Mouse (Mus musculus) adrenal gland, adult 10 weeks (tissue): Measurements from ENCODE around the gene 3110001I22Rik. TPM values are rescaled to one million over a fixed set of nuclear protein-coding genes. Genes with fewer than 3 reads are reported as not detected.

Experiments
- polyA plus RNA-seq: library from polyadenylated mRNA; stranded (reverse); fragments of 350-450 nt; fragmentation: Illumina TruSeq; extraction: RNeasy Lipid Tissue Mini Kit (QIAGEN cat#74804); gene quantifications from one replicate; pipeline ENCODE4 v1.2.3, GENCODE M21; 2014; ENCODE audit warnings: low read depth, low replicate concordance

Gene 3110001I22Rik
- polyA plus RNA-seq: 15.4 TPM

DNA sequence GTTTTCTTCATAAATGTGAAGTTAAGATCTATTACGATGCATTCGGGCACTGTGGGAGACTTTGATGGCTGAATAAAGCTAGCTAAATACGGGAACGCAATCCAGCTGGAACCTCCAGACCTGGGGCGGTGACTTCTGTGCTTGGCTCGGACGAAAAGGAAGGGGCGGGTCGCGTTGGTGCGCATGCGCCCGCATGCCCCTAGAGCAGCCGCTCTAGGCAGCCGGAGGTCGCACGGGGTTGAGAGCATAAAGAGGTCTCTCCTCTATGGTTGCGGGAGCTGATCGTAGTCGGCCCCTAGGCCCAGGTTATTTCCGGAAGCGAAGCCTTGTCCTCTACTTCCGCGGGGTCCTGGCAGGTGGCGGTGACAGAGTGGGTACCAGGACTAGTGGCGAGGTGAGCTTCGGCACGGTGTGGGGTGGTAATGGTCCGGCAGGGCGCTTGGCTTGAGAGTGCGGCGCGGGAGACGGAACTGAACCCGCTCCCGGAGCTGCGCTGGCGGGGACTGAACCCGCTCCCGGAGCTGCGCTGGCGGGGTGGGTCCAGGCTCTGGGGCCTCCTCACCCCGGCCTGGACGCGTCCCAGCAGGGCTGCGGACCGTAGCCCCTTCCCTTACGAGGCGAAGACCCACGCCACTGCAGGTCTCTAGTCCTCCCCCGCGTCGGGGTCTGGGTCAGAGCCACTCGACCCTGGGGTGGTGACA is at the start of gene 3110001I22Rik, which contains the start of gene Bfar:
Gene 3110001I22Rik (plus strand): TSS at position 245 of the 701 bp plus-strand sequence.
Gene Bfar (plus strand): TSS at position 174 of the 701 bp plus-strand sequence.

DNA sequence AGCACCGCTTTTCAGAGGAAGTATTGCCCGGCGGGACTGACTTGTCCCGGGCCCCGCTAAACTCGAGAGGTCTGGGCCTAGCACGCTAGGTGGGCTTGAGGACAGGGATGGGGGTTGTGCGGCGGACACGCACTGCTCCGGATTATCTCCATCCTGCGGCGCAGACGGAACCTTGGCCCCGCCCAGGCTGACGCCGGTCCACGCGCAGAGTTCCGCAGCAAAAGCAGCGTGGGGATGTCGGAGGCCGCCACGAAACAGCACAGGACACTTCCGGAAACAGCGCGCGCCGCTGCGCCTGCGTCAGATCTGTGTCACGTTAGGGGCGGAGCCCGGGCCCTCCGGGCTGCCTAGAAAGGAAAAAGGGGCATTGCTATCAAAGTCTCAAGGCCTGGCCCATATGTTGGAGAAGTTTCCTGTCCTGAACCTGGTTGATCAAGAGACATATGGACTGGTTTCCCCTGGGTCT is 3.8 kb upstream of the 3110001I22Rik start, which contains the start of gene Parn:
Gene Parn (minus strand): TSS at position 293 of the 466 bp plus-strand sequence.

Other genes starting within 250 kb of the 3110001I22Rik start
- 59.3 TPM for gene Parn, start 3.8 kb upstream of the 3110001I22Rik start, polyA plus RNA-seq
- gene Bfar, start 71 bp upstream of the 3110001I22Rik start, polyA plus RNA-seq: 40.2 TPM
- not detected for gene Pla2g10, start 59.1 kb downstream of the 3110001I22Rik start, polyA plus RNA-seq
- gene Rrn3, start 108.8 kb downstream of the 3110001I22Rik start, polyA plus RNA-seq: 79.5 TPM
- 73.6 TPM for gene Ntan1, start 146.9 kb downstream of the 3110001I22Rik start, polyA plus RNA-seq
- 100 TPM for gene Pdxdc1, start 231.2 kb downstream of the 3110001I22Rik start, polyA plus RNA-seq
- gene Mpv17l, start 231.2 kb downstream of the 3110001I22Rik start, polyA plus RNA-seq: 61.1 TPM